Mouse (Mus musculus) bone marrow macrophage, adult 2 months (primary cell): ENCODE measurements around the gene Ttll1.

Experiments used
- CTCF ChIP-seq: IDR thresholded peaks from 2 replicates; pipeline ENCODE4 v1.5.1; 2012; ENCODE audit warnings: low read depth, mild to moderate bottlenecking, low read length, moderate library complexity
- POLR2A ChIP-seq: IDR thresholded peaks from 2 replicates; pipeline ENCODE4 v1.6.1; 2012; ENCODE audit warnings: mild to moderate bottlenecking, low read depth, low read length, borderline replicate concordance

DNA sequence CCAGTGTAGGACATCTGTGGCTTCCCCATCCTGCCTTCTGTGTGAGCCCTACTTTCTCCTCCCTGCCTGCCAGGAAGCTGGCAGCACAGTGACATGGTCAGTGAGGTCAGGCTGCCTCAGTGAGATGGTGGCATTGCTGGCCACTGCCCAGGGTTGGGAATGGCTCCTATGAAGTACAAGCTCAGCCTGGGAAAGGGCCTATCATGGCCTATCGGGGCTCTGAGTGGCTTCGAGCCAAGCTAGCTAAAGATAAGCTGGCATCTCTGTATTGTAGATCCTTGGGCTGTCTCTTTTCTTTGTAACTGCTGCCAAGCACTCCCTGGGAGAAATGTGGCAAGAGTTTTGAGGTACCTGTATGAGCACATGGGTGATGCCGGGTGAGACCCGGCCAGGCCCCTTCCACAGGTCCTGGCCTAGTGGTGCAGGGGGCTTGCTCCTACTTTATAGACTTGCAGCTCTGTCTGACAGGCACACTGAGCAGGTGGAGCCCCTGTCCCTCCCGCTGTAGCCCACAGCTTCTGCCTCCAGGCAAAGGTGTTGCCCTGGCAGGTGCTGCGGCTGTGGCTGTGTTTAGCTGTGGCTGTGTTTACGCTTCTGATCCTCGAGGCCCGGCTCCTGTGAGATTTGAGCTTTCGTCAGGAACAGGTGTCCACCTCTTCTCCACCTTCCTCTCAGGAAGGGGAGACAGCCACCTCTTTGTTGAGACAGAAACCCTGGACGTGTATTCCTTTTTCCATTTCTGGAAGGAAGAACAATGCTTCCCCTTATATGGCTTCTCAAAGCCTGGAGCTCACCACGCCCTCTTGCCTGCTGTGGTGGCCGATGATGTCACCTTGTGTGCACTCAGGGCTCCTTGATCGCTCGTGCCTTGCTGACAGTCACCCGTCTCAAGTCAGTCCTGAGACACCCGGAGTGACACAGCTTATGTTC, 24.5 kb upstream of the Ttll1 start:
- TF ChIP-seq CTCF = no peak
- TF ChIP-seq POLR2A = no peak
